Mouse (Mus musculus) forebrain, embryonic 16.5 days (tissue): ENCODE measurements around the gene Col4a2. TPM values are rescaled to one million over a fixed set of nuclear protein-coding genes. Genes with fewer than 3 reads are reported as not detected.
"Not testable (repeated sequence)": the region's sequence is repeated elsewhere in the genome, so short reads cannot be mapped to it uniquely, and the experiment has no call there.

Experiments used
- ATAC-seq: fragments of 200-750 bp; cut with Nextera tagmentation; 2 replicates; pipeline ENCODE4 v1.8.0; 2017; ENCODE audit warnings: mild to moderate bottlenecking, moderate library complexity
- H3K27ac ChIP-seq: fragments of 300-500 bp; sonication (generic); 2 replicates; pipeline ENCODE4 v1.5.1; 2014; ENCODE audit warnings: low read length, control low read depth
- H3K27me3 ChIP-seq: fragments of 300-500 bp; sonication (generic); replicated peaks from 2 replicates; pipeline ENCODE4 v1.6.1; 2014; ENCODE audit warnings: low read length; ENCODE audit not compliant: control insufficient read depth, insufficient read depth
- H3K36me3 ChIP-seq: fragments of 300-500 bp; sonication (generic); 2 replicates; pipeline ENCODE4 v1.6.1; 2014; ENCODE audit not compliant: control insufficient read depth, insufficient read depth
- H3K4me1 ChIP-seq: fragments of 300-500 bp; sonication (generic); replicated peaks from 2 replicates; pipeline ENCODE4 v1.6.1; 2014; ENCODE audit warnings: low read length; ENCODE audit not compliant: control insufficient read depth, insufficient read depth
- H3K4me2 ChIP-seq: fragments of 300-500 bp; sonication (generic); 2 replicates; pipeline ENCODE4 v1.6.1; 2014; ENCODE audit warnings: mild to moderate bottlenecking, low read length, control low read depth
- H3K4me3 ChIP-seq: fragments of 300-500 bp; sonication (generic); replicated peaks from 2 replicates; pipeline ENCODE4 v1.5.1; 2014; ENCODE audit warnings: mild to moderate bottlenecking, low read length, control low read depth
- H3K9ac ChIP-seq: fragments of 300-500 bp; sonication (generic); replicated peaks from 2 replicates; pipeline ENCODE4 v1.6.1; 2014; ENCODE audit warnings: low read depth, low read length, control low read depth
- H3K9me3 ChIP-seq: fragments of 300-500 bp; sonication (generic); 2 replicates; pipeline ENCODE4 v1.6.1; 2016; ENCODE audit warnings: low read length; ENCODE audit not compliant: control insufficient read depth
- WGBS: fragments of 180-500 bp; shearing (Covaris S2); extraction: QIAGEN DNeasy Blood & Tissue Kit; methylation state at CpG from one replicate; pipeline ENCODE4 v1.1.7; 2014; 5-methylcytosine and 5-hydroxymethylcytosine counted together
- polyA plus RNA-seq: library from polyadenylated mRNA; unstranded; fragments of >200 nt; fragmentation: Nextera tagmentation; extraction: Ambion mirVana; gene quantifications from 2 replicates; pipeline ENCODE4 v1.2.1, GENCODE M21; 2015

Col4a2 gene
- polyA plus RNA-seq, 1 experiment from 2014 or later: 29.1 TPM

DNA sequence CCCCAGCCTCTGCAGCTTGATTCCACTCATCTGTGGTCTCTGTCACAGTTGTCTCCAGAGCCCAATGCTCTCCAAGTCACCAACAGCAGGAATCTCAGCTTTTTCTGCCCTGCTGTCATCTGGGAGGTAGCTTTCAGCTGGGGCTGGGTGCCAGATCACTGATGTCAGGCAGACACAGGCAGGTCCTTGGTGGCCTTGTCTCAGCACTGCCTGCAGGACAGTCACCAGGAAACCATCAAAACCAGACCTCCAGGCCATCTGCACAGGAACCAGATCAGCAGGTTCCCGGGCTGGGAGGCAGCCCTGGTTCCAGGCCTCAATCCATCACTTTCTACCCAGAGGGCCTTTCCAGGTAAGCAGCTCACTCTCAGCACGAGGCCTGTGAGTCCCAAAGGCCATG is 149.2 kb downstream of the Col4a2 start:
- 0 out of 2 replicates have a peak, but pooled peaks cover 2% of the 10 kb centered on the region for H3K4me1 ChIP-seq
- H3K4me2 ChIP-seq: no peak overlapping the region
- H3K36me3 ChIP-seq: no peaks in the 10 kb centered on the region
- no peak for ATAC-seq
- H3K27me3 ChIP-seq: no peaks in the 10 kb centered on the region
- no peaks in the 10 kb centered on the region for H3K9me3 ChIP-seq
- 76% methylated on average over 2 of the region's 2 CpGs for WGBS
- H3K9ac ChIP-seq: no peak overlapping the region
- no peak overlapping the region for H3K27ac ChIP-seq
- no peak overlapping the region for H3K4me3 ChIP-seq

- Histone ChIP-seq H3K4me1 (0 out of 2 replicates have a peak, but pooled peaks cover 2% of the 10 kb centered on the region), H3K9me3 (peaks cover 2% of the 10 kb centered on the region; the same call in 1 of the 2 replicates), H3K27me3 (no peaks in the 10 kb centered on the region), H3K4me2 (no peak overlapping the region), H3K9ac (no peak overlapping the region), H3K27ac (no peak overlapping the region), H3K36me3 (no peaks in the 10 kb centered on the region), H3K4me3 (no peak overlapping the region)
- ATAC-seq: no peak
- 88% methylated on average over 4 of the region's 4 CpGs for WGBS
These were observed 150.0 kb downstream of the Col4a2 start for GRCm38 (mm10) chr8:11462641-11463040.

GRCm38 (mm10) chr8:11463541-11463888 is 150.9 kb downstream of the Col4a2 start:
- Histone ChIP-seq H3K4me2 (no peak overlapping the region), H3K36me3 (no peaks in the 10 kb centered on the region), H3K4me1 (no peaks in the 10 kb centered on the region), H3K27me3 (no peaks in the 10 kb centered on the region), H3K4me3 (no peak overlapping the region), H3K9ac (no peak overlapping the region), H3K9me3 (peaks cover 2% of the 10 kb centered on the region; the same call in 1 of the 2 replicates), H3K27ac (no peak overlapping the region)
- WGBS: 95% methylated on average over 2 of the region's 2 CpGs
- no peak for ATAC-seq

DNA sequence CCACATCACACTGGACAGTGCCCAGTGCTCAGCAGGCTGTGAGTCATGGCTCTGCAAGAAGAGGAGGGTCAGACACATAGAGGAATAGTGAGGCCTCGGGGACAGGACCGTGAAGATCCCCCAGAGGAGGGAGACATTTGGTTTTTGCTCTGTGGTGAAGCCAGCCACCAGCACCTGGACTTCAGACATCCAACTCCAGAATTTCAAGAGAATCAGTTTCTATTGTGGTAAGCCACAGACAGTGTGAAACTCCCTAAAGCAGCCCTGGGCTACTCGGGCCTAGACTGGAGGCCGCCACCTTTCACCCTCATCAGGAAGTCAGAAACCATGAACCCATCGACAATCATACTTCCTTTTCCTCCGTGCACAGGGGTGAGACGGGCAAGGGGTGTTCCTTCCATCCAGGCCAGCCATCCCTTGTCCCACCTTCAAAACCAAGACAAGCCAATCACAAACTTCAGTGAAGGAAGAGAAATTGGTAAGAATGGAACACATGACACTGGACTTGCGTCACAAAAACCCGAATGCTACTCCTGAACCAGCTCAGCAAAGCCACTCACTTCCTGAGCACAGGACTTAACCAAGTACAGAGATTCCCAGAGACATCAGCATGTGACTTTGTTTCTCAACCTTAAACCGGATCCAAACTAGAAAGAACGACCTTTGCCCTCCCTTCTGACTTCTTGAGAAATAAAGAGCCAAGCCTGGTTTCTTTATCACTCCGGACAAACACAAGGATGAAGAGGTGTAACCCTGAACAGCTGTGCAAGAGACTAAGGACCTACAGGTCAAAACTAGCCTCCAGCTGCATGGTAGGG is 151.5 kb downstream of the Col4a2 start:
- Histone ChIP-seq H3K9ac (no peak overlapping the region), H3K27me3 (no peaks in the 10 kb centered on the region), H3K27ac (no peak overlapping the region), H3K4me3 (no peak overlapping the region), H3K4me2 (no peak overlapping the region), H3K9me3 (peaks cover 2% of the 10 kb centered on the region; the same call in 1 of the 2 replicates), H3K4me1 (no peaks in the 10 kb centered on the region), H3K36me3 (no peaks in the 10 kb centered on the region)
- WGBS: 87% methylated on average over 12 of the region's 12 CpGs
- no peak for ATAC-seq

- Histone ChIP-seq H3K27me3 (no peaks in the 10 kb centered on the region), H3K4me1 (no peaks in the 10 kb centered on the region), H3K27ac (no peak overlapping the region), H3K9me3 (peaks cover 2% of the 10 kb centered on the region; the same call in 1 of the 2 replicates), H3K36me3 (no peaks in the 10 kb centered on the region), H3K4me3 (no peak overlapping the region), H3K4me2 (no peak overlapping the region), H3K9ac (no peak overlapping the region)
- no peak for ATAC-seq
- WGBS: 85% methylated on average over 3 of the region's 3 CpGs
These were observed 152.0 kb downstream of the Col4a2 start for GRCm38 (mm10) chr8:11464707-11464964.

- Histone ChIP-seq H3K36me3 (no peaks in the 10 kb centered on the region), H3K27ac (no peak overlapping the region), H3K9me3 (peaks cover 2% of the 10 kb centered on the region; the same call in 1 of the 2 replicates), H3K4me3 (no peak overlapping the region), H3K9ac (no peak overlapping the region), H3K27me3 (no peaks in the 10 kb centered on the region), H3K4me1 (no peaks in the 10 kb centered on the region), H3K4me2 (no peak overlapping the region)
- WGBS: 85% methylated on average over 4 of the region's 4 CpGs
- ATAC-seq: no peak
These were observed 153.0 kb downstream of the Col4a2 start for GRCm38 (mm10) chr8:11465619-11466018.

GRCm38 (mm10) chr8:11466528-11466927 is 153.9 kb downstream of the Col4a2 start:
- not testable (repeated sequence) for H3K9me3 ChIP-seq, H3K27me3 ChIP-seq, ATAC-seq, H3K36me3 ChIP-seq, H3K4me3 ChIP-seq, H3K9ac ChIP-seq, H3K4me1 ChIP-seq, H3K4me2 ChIP-seq, H3K27ac ChIP-seq
- 52% methylated on average over 4 of the region's 5 CpGs for WGBS

GRCm38 (mm10) chr8:11469095-11469494 is 156.5 kb downstream of the Col4a2 start:
- Histone ChIP-seq H3K4me2 (no peak overlapping the region), H3K4me3 (no peak overlapping the region), H3K27me3 (0 out of 2 replicates have a peak, but pooled peaks cover 6% of the 10 kb centered on the region), H3K9ac (no peak overlapping the region), H3K27ac (no peak overlapping the region), H3K9me3 (peaks cover 2% of the 10 kb centered on the region; the same call in 1 of the 2 replicates), H3K36me3 (no peaks in the 10 kb centered on the region), H3K4me1 (no peaks in the 10 kb centered on the region)
- 5% methylated on average over 3 of the region's 3 CpGs for WGBS
- ATAC-seq: no peak

DNA sequence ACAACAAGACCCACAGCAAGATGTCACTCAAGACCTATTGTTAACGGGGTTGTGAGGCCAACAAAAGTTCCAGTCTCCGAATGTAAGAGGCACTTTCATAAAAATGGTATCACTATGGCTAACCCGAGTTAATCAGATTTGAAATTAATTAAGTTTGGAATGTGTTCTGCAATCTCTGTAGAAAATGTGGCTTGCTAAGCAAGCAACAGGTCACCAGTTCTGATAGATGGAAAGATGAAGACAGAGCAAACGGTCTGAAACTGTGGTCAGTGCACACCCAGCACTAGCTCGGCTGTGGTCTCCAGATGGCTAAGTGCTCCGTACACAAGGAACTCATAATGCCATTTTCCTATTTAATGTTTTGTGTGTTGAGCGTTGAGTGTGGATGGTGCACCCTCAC is 158.1 kb downstream of the Col4a2 start:
- H3K36me3 ChIP-seq: no peaks in the 10 kb centered on the region
- H3K27ac ChIP-seq: no peak overlapping the region
- H3K4me3 ChIP-seq: no peak overlapping the region
- H3K27me3 ChIP-seq: peaks cover 13% of the 10 kb centered on the region
- 72% methylated on average over 7 of the region's 7 CpGs for WGBS
- H3K9me3 ChIP-seq: peaks cover 2% of the 10 kb centered on the region; the same call in 1 of the 2 replicates
- H3K4me1 ChIP-seq: no peaks in the 10 kb centered on the region
- H3K4me2 ChIP-seq: no peak overlapping the region
- ATAC-seq: no peak
- no peak overlapping the region for H3K9ac ChIP-seq
